Mouse (Mus musculus) cortical plate, adult 2 months (tissue): Measurements from ENCODE around the gene Amy1.

Source experiments
- CTCF ChIP-seq: fragments of 200-500 bp; IDR thresholded peaks from 2 replicates; pipeline ENCODE4 v1.5.1; 2011; ENCODE audit warnings: mild to moderate bottlenecking, control low read depth, low read length; ENCODE audit not compliant: insufficient read depth; ENCODE audit errors: extremely low read depth
- POLR2A ChIP-seq: fragments of 200-500 bp; IDR thresholded peaks from 2 replicates; pipeline ENCODE4 v1.6.1; 2011; ENCODE audit warnings: mild to moderate bottlenecking, low read length, control low read depth; ENCODE audit not compliant: insufficient read depth; ENCODE audit errors: extremely low read depth

DNA sequence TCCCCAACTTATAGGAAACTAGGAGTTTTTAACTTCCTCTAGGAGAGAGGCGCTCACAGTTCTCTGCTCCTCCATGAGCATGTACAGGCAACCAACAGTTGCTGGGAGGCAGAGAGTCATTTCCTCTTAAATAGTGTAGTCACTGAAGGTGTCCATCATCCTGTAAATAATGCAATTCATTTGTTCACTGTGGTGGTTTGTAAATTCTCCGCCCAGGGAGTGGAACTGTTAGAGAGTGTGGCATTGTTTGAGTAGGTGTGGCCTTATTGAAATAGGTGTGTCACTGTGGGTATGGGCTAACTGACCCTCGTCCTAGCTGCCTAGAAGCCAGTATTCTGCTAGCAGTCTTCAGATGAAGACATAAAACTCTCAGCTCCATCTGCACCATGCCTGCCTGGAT, 47.8 kb upstream of the Amy1 start:
- TF ChIP-seq POLR2A = no peak
- TF ChIP-seq CTCF = no peak
